20 mouse cellular contexts compared by ENCODE assay signal in genomic region chr11:58096160-58096559, GRCm38 (mm10). TPM values are rescaled to one million over a fixed set of nuclear protein-coding genes. Genes with fewer than 3 reads are reported as not detected.
DNase-seq lines count a peak whose midpoint lies in the region; ATAC-seq and TF ChIP-seq lines count a peak whose summit lies in the region.
"Had no signal": no experiment of that assay in that cellular context is flagged by ENCODE, and none has a peak within 500 bp of the region (broad histone marks: within the 10 kb centered on the region; RNA-seq: fewer than 3 reads in every experiment).

No protein-coding gene starts in this region.

- no peak for DNase-seq in liver, adult 2 months (ENCODE audit: extremely low read depth, low read depth, low spot score)
- no peak for DNase-seq in liver, embryonic 11.5 days (ENCODE audit: low spot score)
- peak; percentile 52 to 58 for DNase-seq in B cell, adult 2 months
- peak; percentile 65 for DNase-seq in splenic B cell, adult 2 months (ENCODE audit: low read depth, low spot score)
- DNase-seq in cerebellum, postnatal 4 days (ENCODE audit: low spot score in 2 of 2), result no peak
- DNase-seq in heart, adult 8-10 months (ENCODE audit: low spot score), result no peak
- DNase-seq in cerebellum, postnatal 25 days, result no peak
- DNase-seq: adrenal gland, postnatal 25 days; right cerebral cortex, postnatal 4 days had no signal

- 7% methylated on average over 5 of the region's 5 CpGs for WGBS in liver, adult 2 months
- WGBS in liver, embryonic 11.5 days, result 61% methylated on average over 5 of the region's 5 CpGs

- no peaks in the 10 kb centered on the region for H3K27me3 ChIP-seq in liver, adult 2 months (ENCODE audit: control insufficient read depth, insufficient read depth, low read length)
- H3K27me3 ChIP-seq in liver, embryonic 11.5 days (replicated peaks; ENCODE audit: control insufficient read depth, insufficient read depth, low read length), result peaks cover 21% of the 10 kb centered on the region
- H3K27me3 ChIP-seq in splenic B cell, adult 2 months (ENCODE audit: control insufficient read depth, insufficient read depth, low read length, poor library complexity, severe bottlenecking), result no peaks in the 10 kb centered on the region
- H3K27me3 ChIP-seq: embryonic facial prominence, embryonic 15.5 days had no signal

- H3K4me3 ChIP-seq in liver, adult 2 months (ENCODE audit: insufficient read depth, low read depth, low read length), result no peak overlapping the region
- H3K4me3 ChIP-seq in liver, embryonic 11.5 days (ENCODE audit: low read depth, low read length), result no peak overlapping the region
- H3K4me3 ChIP-seq: embryonic facial prominence, embryonic 15.5 days; forebrain, embryonic 12.5 days; heart, embryonic 10.5 days; myocyte had no signal

- TF ChIP-seq CTCF in liver, adult 2 months (IDR thresholded peaks at IDR 0.05; ENCODE audit: low read depth, low read length), result no peak

- peaks cover 23% of the 10 kb centered on the region for H3K4me1 ChIP-seq in liver, adult 2 months (ENCODE audit: control insufficient read depth, insufficient read depth, low read length)
- H3K4me1 ChIP-seq in liver, embryonic 11.5 days (replicated peaks; ENCODE audit: control insufficient read depth, insufficient read depth, low read length), result peaks cover 7% of the 10 kb centered on the region

- ATAC-seq in liver, embryonic 11.5 days (replicated peaks; ENCODE audit: low FRiP score), result no peak
- peak; percentile 63 for ATAC-seq in granulocyte monocyte progenitor cell, adult 5-6 weeks (replicated peaks; ENCODE audit: poor library complexity, severe bottlenecking)
- ATAC-seq: hindbrain, embryonic 16.5 days had no signal

- no peaks in the 10 kb centered on the region for H3K79me2 ChIP-seq in liver, adult 2 months (ENCODE audit: control insufficient read depth, insufficient read depth, low read length)

- H3K9me3 ChIP-seq in liver, embryonic 11.5 days (ENCODE audit: control insufficient read depth, low read length), result no peaks in the 10 kb centered on the region
- H3K9me3 ChIP-seq: embryonic facial prominence, embryonic 15.5 days; forebrain, embryonic 12.5 days; heart, embryonic 10.5 days had no signal

- peak overlapping the region; percentile 63 for H3K27ac ChIP-seq in liver, adult 2 months (replicated peaks; ENCODE audit: insufficient read depth, low read depth, low read length)
- no peak overlapping the region for H3K27ac ChIP-seq in liver, embryonic 11.5 days (ENCODE audit: low read depth, low read length)
- H3K27ac ChIP-seq: embryonic facial prominence, embryonic 15.5 days; forebrain, embryonic 12.5 days; heart, embryonic 10.5 days; liver, embryonic 14.5 days had no signal

- H3K4me2 ChIP-seq in liver, embryonic 11.5 days, result no peak overlapping the region
- H3K4me2 ChIP-seq: embryonic facial prominence, embryonic 15.5 days; forebrain, embryonic 12.5 days had no signal

- TF ChIP-seq POLR2A in liver, adult 2 months (IDR thresholded peaks at IDR 0.05; ENCODE audit: extremely low read depth, insufficient read depth, low read length), result no peak

- H3K36me3 ChIP-seq in liver, adult 2 months (ENCODE audit: control insufficient read depth, insufficient read depth, low read length), result no peaks in the 10 kb centered on the region
- no peaks in the 10 kb centered on the region for H3K36me3 ChIP-seq in liver, embryonic 11.5 days (ENCODE audit: control insufficient read depth, insufficient read depth, low read length)
- H3K36me3 ChIP-seq in splenic B cell, adult 2 months (ENCODE audit: control insufficient read depth, insufficient read depth, low read length, poor library complexity, severe bottlenecking), result no peaks in the 10 kb centered on the region
- H3K36me3 ChIP-seq: embryonic facial prominence, embryonic 15.5 days; forebrain, embryonic 12.5 days; heart, embryonic 10.5 days had no signal

- 0 out of 2 replicates have a peak overlapping the region, but pooled peaks have one; percentile 2 for H3K9ac ChIP-seq in liver, adult 2 months (ENCODE audit: low read depth, low read length)
- H3K9ac ChIP-seq in liver, embryonic 11.5 days (ENCODE audit: low read depth, low read length), result no peak overlapping the region
- H3K9ac ChIP-seq: embryonic facial prominence, embryonic 15.5 days; forebrain, embryonic 12.5 days; liver, embryonic 14.5 days had no signal

RNA-seq across cellular contexts. Expression of gene Gm12248, which starts 3.2 kb away (rescaled TPM):
- total RNA-seq in liver, adult 2 months (2014; rRNA removed), result not detected in 2 replicates
- polyA plus RNA-seq in liver, adult 2 months (2012; rRNA removed), result 1.7 TPM in 2 replicates
- not detected in 2 replicates for polyA plus RNA-seq in liver, embryonic 11.5 days (2014; fragmentation: Nextera tagmentation; extraction: Ambion mirVana)
- not detected in 2 replicates for total RNA-seq in granulocyte monocyte progenitor cell, adult 5-6 weeks (2014; fragmentation: Nextera tagmentation)
- 0.21 TPM in 1 of 2 replicates, not detected in the other for total RNA-seq in granulocyte monocyte progenitor cell, adult 5-6 weeks (2017)
- not detected for total RNA-seq in heart, adult 8-10 months (2022)
- total RNA-seq: heart, postnatal 25 days; left cerebral cortex, postnatal 14 days; megakaryocyte-erythroid progenitor cell, adult 5-6 weeks had no signal
- polyA plus RNA-seq: embryonic facial prominence, embryonic 15.5 days; forebrain, embryonic 12.5 days; heart, embryonic 10.5 days; kidney, embryonic 16.5 days; liver, embryonic 14.5 days had no signal

RNA-seq across cellular contexts. Expression of gene Cnot8, which starts 7.8 kb away (rescaled TPM):
- 48.0 and 49.1 TPM in 2 replicates for total RNA-seq in liver, adult 2 months (2014; rRNA removed)
- polyA plus RNA-seq in liver, adult 2 months (2012; rRNA removed), result 40.2 and 49.0 TPM in 2 replicates
- polyA plus RNA-seq in liver, embryonic 11.5 days (2014; fragmentation: Nextera tagmentation; extraction: Ambion mirVana), result 75.7 and 77.6 TPM in 2 replicates
- total RNA-seq in granulocyte monocyte progenitor cell, adult 5-6 weeks (2014; fragmentation: Nextera tagmentation), result 79.5 and 85.5 TPM in 2 replicates
- total RNA-seq in granulocyte monocyte progenitor cell, adult 5-6 weeks (2017), result 117 and 126 TPM in 2 replicates
- 10 to 100 TPM; 34.2 to 36.4 (median 35.8) TPM for total RNA-seq in heart, adult 8-10 months (2022)

Comparison
In these comparisons a context has a peak if more than half of its experiments do, and no peak if none do; other contexts are left out.
1. DNase-seq: peak in B cell, adult 2 months (2 of 2) and splenic B cell, adult 2 months (single experiment); none in liver, adult 2 months (single experiment), liver, embryonic 11.5 days (single experiment), cerebellum, postnatal 4 days (0 of 2), heart, adult 8-10 months (single experiment) and cerebellum, postnatal 25 days (0 of 2).